Mouse (Mus musculus) limb, embryonic 10.5 days (tissue): Measurements from ENCODE around the gene Depdc1b. TPM values are rescaled to one million over a fixed set of nuclear protein-coding genes. Genes with fewer than 3 reads are reported as not detected.

Experiments used
- DNase-seq: peaks from one replicate; pipeline ENCODE4 v3.0.0-alpha.2; 2017; ENCODE audit warnings: low spot score
- H3K27ac ChIP-seq: fragments of 300-500 bp; sonication (generic); 2 replicates; pipeline ENCODE4 v1.5.1; 2016; ENCODE audit warnings: mild to moderate bottlenecking
- H3K27me3 ChIP-seq: fragments of 300-500 bp; sonication (generic); 2 replicates; pipeline ENCODE4 v1.6.1; 2016; ENCODE audit warnings: low read depth, mild to moderate bottlenecking; ENCODE audit not compliant: poor library complexity, severe bottlenecking
- H3K36me3 ChIP-seq: fragments of 300-500 bp; sonication (generic); 2 replicates; pipeline ENCODE4 v1.6.1; 2016; ENCODE audit warnings: mild to moderate bottlenecking, moderate library complexity
- H3K4me1 ChIP-seq: fragments of 300-500 bp; sonication (generic); 2 replicates; pipeline ENCODE4 v1.6.1; 2016
- H3K4me3 ChIP-seq: fragments of 300-500 bp; sonication (generic); 2 replicates; pipeline ENCODE4 v1.5.1; 2016; ENCODE audit warnings: mild to moderate bottlenecking, moderate library complexity
- H3K9me3 ChIP-seq: fragments of 300-500 bp; sonication (generic); replicated peaks from 2 replicates; pipeline ENCODE4 v1.6.1; 2016; ENCODE audit warnings: mild to moderate bottlenecking
- WGBS: fragments of 180-500 bp; shearing (Covaris S2); methylation state at CpG from one replicate; pipeline ENCODE4 v1.1.7; 2016; 5-methylcytosine and 5-hydroxymethylcytosine counted together
- polyA plus RNA-seq: library from polyadenylated mRNA; unstranded; fragments of >200 nt; fragmentation: Nextera tagmentation; extraction: Ambion mirVana; gene quantifications from 2 replicates; pipeline ENCODE4 v1.2.1, GENCODE M21; 2016

Gene Depdc1b
- polyA plus RNA-seq, 1 experiment from 2014 or later: 22.0 TPM

DNA sequence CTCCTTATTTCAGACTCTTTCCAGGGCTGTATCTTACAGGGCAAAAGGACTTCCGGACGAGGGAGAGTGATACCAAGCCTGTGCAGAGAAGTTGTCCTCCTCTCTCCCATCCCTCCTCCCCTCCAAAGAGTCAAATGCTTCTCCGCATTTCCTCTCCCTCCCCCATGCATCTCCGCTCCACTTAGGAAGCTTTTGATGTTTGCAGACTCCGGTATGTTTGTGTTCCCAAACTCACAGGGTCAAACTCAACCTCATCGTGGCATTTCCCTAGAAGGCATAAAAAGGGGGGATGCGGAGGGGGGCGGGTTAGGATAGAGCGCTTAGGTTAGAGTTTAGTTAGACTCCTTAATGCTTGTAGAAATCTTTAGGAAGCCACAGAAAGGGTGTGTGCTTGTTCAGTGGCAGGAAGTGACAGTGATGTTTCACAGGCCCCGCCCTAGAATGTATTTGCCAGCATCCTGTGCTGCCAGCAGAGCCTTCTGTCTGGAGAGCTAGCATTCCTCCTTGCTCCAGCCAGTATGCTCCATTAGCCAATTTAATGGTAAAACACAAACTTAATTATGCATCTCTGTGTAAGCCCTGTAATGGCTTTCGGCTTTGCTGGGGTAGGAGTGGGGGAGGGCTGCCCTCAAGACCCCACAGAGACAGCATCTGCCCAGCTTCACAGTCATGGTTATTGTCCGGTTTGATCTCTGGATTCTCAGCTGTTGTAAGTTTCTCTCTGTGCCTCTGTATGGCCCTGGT, 18.6 kb upstream of the Depdc1b start:
- Histone ChIP-seq H3K9me3 (no peaks in the 10 kb centered on the region), H3K27ac (peak overlapping the region; percentile 83), H3K4me1 (peaks cover 32% of the 10 kb centered on the region), H3K36me3 (no peaks in the 10 kb centered on the region), H3K27me3 (no peaks in the 10 kb centered on the region), H3K4me3 (peak overlapping the region; percentile 47)
- 2% methylated on average over 12 of the region's 12 CpGs for WGBS
- DNase-seq: peak; percentile 56

DNA sequence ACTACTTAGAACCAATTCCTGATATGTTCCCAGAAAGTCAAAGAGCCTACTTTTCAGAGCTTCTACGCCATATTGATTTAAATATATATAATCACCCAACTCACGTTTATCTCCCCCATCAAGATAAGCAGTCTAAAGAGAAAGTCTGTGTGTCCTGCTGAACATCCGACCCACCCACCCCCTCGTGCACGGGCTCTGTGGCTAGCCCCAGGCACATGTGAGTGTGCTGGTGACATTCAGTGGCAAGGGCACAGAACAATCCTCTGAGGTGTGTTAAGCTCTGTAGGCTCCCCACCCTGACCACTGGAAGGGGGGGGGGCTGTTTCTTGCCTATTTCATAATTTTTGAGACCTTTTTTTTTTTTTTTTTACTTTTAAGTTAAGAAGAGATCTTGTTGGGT, 17.9 kb upstream of the Depdc1b start:
- Histone ChIP-seq H3K9me3 (no peaks in the 10 kb centered on the region), H3K27me3 (no peaks in the 10 kb centered on the region), H3K4me3 (no peak overlapping the region), H3K27ac (0 out of 2 replicates have a peak overlapping the region, but pooled peaks have one; percentile 83), H3K36me3 (no peaks in the 10 kb centered on the region), H3K4me1 (peaks cover 32% of the 10 kb centered on the region)
- 49% methylated on average over 5 of the region's 5 CpGs for WGBS
- DNase-seq: no peak

- Histone ChIP-seq H3K4me1 (peaks cover 40% of the 10 kb centered on the region), H3K4me3 (no peak overlapping the region), H3K27me3 (no peaks in the 10 kb centered on the region), H3K36me3 (no peaks in the 10 kb centered on the region), H3K27ac (peak overlapping the region; percentile 43; the same call in 1 of the 2 replicates), H3K9me3 (no peaks in the 10 kb centered on the region)
- DNase-seq: peak; percentile 34
- 26% methylated on average over 5 of the region's 5 CpGs for WGBS
Measured at GRCm38 (mm10) chr13:108300346-108300950, 15.7 kb upstream of the Depdc1b start.

- 47% methylated on average over 7 of the region's 7 CpGs for WGBS
- no peaks in the 10 kb centered on the region for H3K9me3 ChIP-seq
- H3K27me3 ChIP-seq: no peaks in the 10 kb centered on the region
- no peak for DNase-seq
- peak overlapping the region; percentile 68 for H3K27ac ChIP-seq
- no peak overlapping the region for H3K4me3 ChIP-seq
- H3K36me3 ChIP-seq: no peaks in the 10 kb centered on the region
- peaks cover 40% of the 10 kb centered on the region for H3K4me1 ChIP-seq
Measured at GRCm38 (mm10) chr13:108301411-108301810, 14.7 kb upstream of the Depdc1b start.

GRCm38 (mm10) chr13:108302957-108303675, 13.0 kb upstream of the Depdc1b start:
- Histone ChIP-seq H3K36me3 (no peaks in the 10 kb centered on the region), H3K4me1 (peaks cover 27% of the 10 kb centered on the region), H3K27me3 (no peaks in the 10 kb centered on the region), H3K4me3 (no peak overlapping the region), H3K9me3 (no peaks in the 10 kb centered on the region), H3K27ac (no peak overlapping the region)
- WGBS: 85% methylated on average over 7 of the region's 7 CpGs
- DNase-seq: no peak

- Histone ChIP-seq H3K36me3 (no peaks in the 10 kb centered on the region), H3K4me3 (no peak overlapping the region), H3K27ac (no peak overlapping the region), H3K27me3 (no peaks in the 10 kb centered on the region), H3K9me3 (no peaks in the 10 kb centered on the region), H3K4me1 (peaks cover 24% of the 10 kb centered on the region)
- no peak for DNase-seq
- 69% methylated on average over 1 of the region's 1 CpGs for WGBS
Measured at GRCm38 (mm10) chr13:108303841-108304240, 12.3 kb upstream of the Depdc1b start.

GRCm38 (mm10) chr13:108304680-108305079, 11.5 kb upstream of the Depdc1b start:
- WGBS: 64% methylated on average over 2 of the region's 2 CpGs
- peaks cover 24% of the 10 kb centered on the region for H3K4me1 ChIP-seq
- no peaks in the 10 kb centered on the region for H3K27me3 ChIP-seq

DNA sequence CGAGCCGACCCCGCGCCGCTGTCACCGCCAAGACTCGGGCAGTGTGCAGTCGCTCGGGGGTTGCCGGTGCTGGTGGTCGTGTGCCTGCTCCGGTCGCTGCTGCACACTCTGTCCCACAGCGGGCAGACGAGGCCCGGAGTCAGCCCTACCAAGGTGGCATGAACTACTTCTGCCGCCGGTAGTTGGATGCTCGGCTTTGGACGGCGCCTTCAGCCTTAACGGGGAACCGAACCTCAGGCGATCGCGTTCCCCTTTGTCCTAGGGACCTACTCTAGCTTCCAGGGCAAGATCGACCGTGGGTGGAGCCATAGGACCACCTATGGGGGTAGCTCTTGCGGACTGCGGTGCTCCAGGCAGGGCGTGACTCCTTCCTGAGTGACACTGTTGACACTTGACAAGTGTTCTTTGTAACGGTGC, 363 bp downstream of the Depdc1b start:
- Histone ChIP-seq H3K9me3 (no peaks in the 10 kb centered on the region), H3K36me3 (peaks cover 18% of the 10 kb centered on the region), H3K27ac (peak overlapping the region; percentile 94), H3K4me1 (peaks cover 20% of the 10 kb centered on the region), H3K4me3 (peak overlapping the region; percentile 92), H3K27me3 (no peaks in the 10 kb centered on the region)
- under 1% methylated on average over 32 of the region's 32 CpGs for WGBS
- no peak for DNase-seq

More at GRCm38 (mm10) chr13:108304680-108305079, 11.5 kb upstream of the Depdc1b start:
- no peak overlapping the region for H3K27ac ChIP-seq
- no peak overlapping the region for H3K4me3 ChIP-seq
- DNase-seq: no peak
- no peaks in the 10 kb centered on the region for H3K9me3 ChIP-seq
- H3K36me3 ChIP-seq: no peaks in the 10 kb centered on the region

DNA sequence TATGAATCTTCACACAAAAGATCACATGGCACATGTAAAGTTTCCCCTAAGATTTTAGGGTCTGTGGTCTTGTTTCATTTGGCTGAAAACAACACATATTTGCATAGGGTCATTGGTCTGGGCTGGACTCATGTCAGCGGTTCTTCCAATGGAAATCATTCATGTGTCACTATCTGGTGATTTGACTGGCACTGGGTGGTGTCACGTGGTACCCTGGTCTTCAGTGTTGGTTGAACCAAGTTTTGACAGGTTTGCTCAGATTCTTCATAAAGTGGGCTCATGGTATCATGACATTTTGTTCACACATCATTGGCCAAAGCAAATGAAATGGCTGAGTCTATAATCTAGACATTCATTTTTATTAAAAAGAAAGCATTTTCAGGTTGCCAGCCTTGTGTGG, 1.3 kb downstream of the Depdc1b start:
- Histone ChIP-seq H3K9me3 (no peaks in the 10 kb centered on the region), H3K4me3 (peak overlapping the region; percentile 92), H3K4me1 (peaks cover 24% of the 10 kb centered on the region), H3K36me3 (peaks cover 21% of the 10 kb centered on the region), H3K27ac (no peak overlapping the region), H3K27me3 (no peaks in the 10 kb centered on the region)
- WGBS: 93% methylated on average over 2 of the region's 2 CpGs
- DNase-seq: no peak

DNA sequence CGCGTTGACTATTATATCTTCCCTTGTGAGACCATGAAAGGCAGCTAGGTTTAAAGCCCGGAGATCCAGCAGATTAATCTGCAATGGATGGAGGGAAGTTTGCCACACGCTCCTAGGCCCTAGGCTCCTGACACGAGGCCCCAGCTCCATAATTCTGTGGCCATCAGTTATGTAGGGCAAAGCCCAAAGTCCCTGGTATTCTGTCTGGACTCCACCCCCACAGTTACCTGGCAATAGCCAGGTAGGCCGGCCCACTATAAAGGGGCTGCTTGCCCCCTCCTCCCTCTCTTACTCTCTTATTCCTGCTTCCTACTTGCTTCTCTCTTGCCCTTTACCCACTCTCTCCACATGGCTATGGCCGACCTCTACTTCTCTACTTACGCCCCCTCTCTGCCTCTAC, 2.9 kb downstream of the Depdc1b start:
- peaks cover 28% of the 10 kb centered on the region for H3K4me1 ChIP-seq
- H3K4me3 ChIP-seq: no peak overlapping the region
- no peaks in the 10 kb centered on the region for H3K27me3 ChIP-seq
- WGBS: 94% methylated on average over 8 of the region's 8 CpGs
- H3K36me3 ChIP-seq: peaks cover 30% of the 10 kb centered on the region
- no peak for DNase-seq
- H3K9me3 ChIP-seq: no peaks in the 10 kb centered on the region
- no peak overlapping the region for H3K27ac ChIP-seq

DNA sequence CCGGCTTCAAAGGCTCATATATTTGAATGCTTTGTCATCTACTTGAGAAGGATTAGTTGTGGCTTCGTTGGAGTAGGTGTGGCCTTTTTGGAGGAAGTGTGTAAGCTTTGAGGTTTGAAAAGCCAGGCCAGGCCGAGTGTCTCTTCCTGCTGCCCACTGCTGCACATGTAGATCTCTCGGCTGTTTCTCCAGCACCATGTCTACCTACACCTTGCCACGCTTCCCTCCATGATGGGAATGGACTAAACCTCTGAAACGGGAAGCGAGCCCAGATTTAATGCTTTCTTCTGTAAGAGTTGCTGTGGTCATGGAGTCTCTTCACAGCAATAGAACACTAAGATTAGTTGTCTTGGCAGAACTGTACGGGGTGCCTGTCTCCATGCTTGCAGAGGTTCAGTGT, 4.1 kb downstream of the Depdc1b start:
- no peak overlapping the region for H3K27ac ChIP-seq
- H3K27me3 ChIP-seq: no peaks in the 10 kb centered on the region
- H3K36me3 ChIP-seq: peaks cover 42% of the 10 kb centered on the region
- WGBS: 93% methylated on average over 8 of the region's 8 CpGs
- H3K4me1 ChIP-seq: peaks cover 27% of the 10 kb centered on the region
- no peaks in the 10 kb centered on the region for H3K9me3 ChIP-seq
- H3K4me3 ChIP-seq: no peak overlapping the region
- DNase-seq: no peak

DNA sequence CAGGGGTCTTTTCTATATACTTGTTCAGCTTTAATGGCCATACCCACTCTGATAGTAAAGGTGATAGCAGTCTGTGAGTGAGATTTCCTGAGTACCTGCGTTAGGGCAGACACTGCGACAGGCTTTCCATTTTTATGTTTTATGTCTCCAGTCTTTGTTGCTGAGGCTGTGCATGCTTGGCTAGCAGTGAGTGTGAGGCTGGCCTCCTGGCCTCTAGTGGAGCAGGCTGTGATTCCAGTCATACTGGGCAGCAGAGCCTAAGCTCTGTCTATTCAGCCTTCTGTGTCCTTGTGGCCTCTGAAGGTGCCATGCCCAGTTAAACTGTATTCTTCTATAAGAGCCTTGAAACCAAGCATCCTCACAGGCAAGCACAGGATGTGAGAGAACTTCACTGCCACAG, 6.3 kb downstream of the Depdc1b start:
- H3K36me3 ChIP-seq: peaks cover 62% of the 10 kb centered on the region
- H3K9me3 ChIP-seq: no peaks in the 10 kb centered on the region
- H3K27ac ChIP-seq: no peak overlapping the region
- no peak overlapping the region for H3K4me3 ChIP-seq
- no peak for DNase-seq
- WGBS: 83% methylated on average over 2 of the region's 2 CpGs
- peaks cover 9% of the 10 kb centered on the region for H3K4me1 ChIP-seq
- H3K27me3 ChIP-seq: no peaks in the 10 kb centered on the region

- no peaks in the 10 kb centered on the region for H3K27me3 ChIP-seq
- no peak overlapping the region for H3K27ac ChIP-seq
- H3K4me1 ChIP-seq: peaks cover 7% of the 10 kb centered on the region
- WGBS: 97% methylated on average over 2 of the region's 2 CpGs
- no peak for DNase-seq
- H3K36me3 ChIP-seq: peaks cover 62% of the 10 kb centered on the region
- no peak overlapping the region for H3K4me3 ChIP-seq
- H3K9me3 ChIP-seq: no peaks in the 10 kb centered on the region
Measured at GRCm38 (mm10) chr13:108323317-108323716, 7.2 kb downstream of the Depdc1b start.
